Mouse (Mus musculus) neural tube, embryonic 11.5 days (tissue): Measurements from ENCODE around the gene Ptprm. TPM values are rescaled to one million over a fixed set of nuclear protein-coding genes. Genes with fewer than 3 reads are reported as not detected.

Source experiments
- ATAC-seq: fragments of 200-750 bp; cut with Nextera tagmentation; 2 replicates; pipeline ENCODE4 v1.8.0; 2017; ENCODE audit warnings: moderate number of reproducible peaks, mild to moderate bottlenecking, moderate TSS enrichment, moderate library complexity; ENCODE audit not compliant: insufficient read depth, low FRiP score, low TSS enrichment
- DNase-seq: peaks from one replicate; pipeline ENCODE4 v3.0.0-alpha.2; 2015; ENCODE audit warnings: low spot score
- H3K27ac ChIP-seq: fragments of 300-500 bp; sonication (generic); 2 replicates; pipeline ENCODE4 v1.5.1; 2014; ENCODE audit warnings: low read depth, mild to moderate bottlenecking, low read length
- H3K27me3 ChIP-seq: fragments of 300-500 bp; sonication (generic); 2 replicates; pipeline ENCODE4 v1.6.1; 2014; ENCODE audit warnings: mild to moderate bottlenecking, low read length, mixed read lengths; ENCODE audit not compliant: control insufficient read depth, insufficient read depth
- H3K36me3 ChIP-seq: fragments of 300-500 bp; sonication (generic); 2 replicates; pipeline ENCODE4 v1.6.1; 2014; ENCODE audit warnings: mild to moderate bottlenecking, low read length, moderate library complexity, mixed read lengths; ENCODE audit not compliant: control insufficient read depth, insufficient read depth
- H3K4me1 ChIP-seq: fragments of 300-500 bp; sonication (generic); 2 replicates; pipeline ENCODE4 v1.6.1; 2014; ENCODE audit warnings: low read length, mixed read lengths; ENCODE audit not compliant: control insufficient read depth, insufficient read depth
- H3K4me2 ChIP-seq: fragments of 300-500 bp; sonication (generic); 2 replicates; pipeline ENCODE4 v1.6.1; 2014; ENCODE audit warnings: low read depth, mild to moderate bottlenecking, moderate library complexity
- H3K4me3 ChIP-seq: fragments of 300-500 bp; sonication (generic); 2 replicates; pipeline ENCODE4 v1.5.1; 2014; ENCODE audit warnings: low read depth, low read length
- H3K9ac ChIP-seq: fragments of 300-500 bp; sonication (generic); 2 replicates; pipeline ENCODE4 v1.6.1; 2014; ENCODE audit warnings: mild to moderate bottlenecking, low read length
- H3K9me3 ChIP-seq: fragments of 300-500 bp; sonication (generic); 2 replicates; pipeline ENCODE4 v1.6.1; 2016; ENCODE audit warnings: low read length; ENCODE audit not compliant: control insufficient read depth
- WGBS: fragments of 180-500 bp; shearing (Covaris S2); extraction: QIAGEN DNeasy Blood & Tissue Kit; methylation state at CpG from one replicate; pipeline ENCODE4 v1.1.7; 2014; 5-methylcytosine and 5-hydroxymethylcytosine counted together
- polyA plus RNA-seq: library from polyadenylated mRNA; unstranded; fragments of >200 nt; fragmentation: Nextera tagmentation; extraction: Ambion mirVana; gene quantifications from 2 replicates; pipeline ENCODE4 v1.2.1, GENCODE M21; 2014

The Ptprm gene
- polyA plus RNA-seq, 1 experiment from 2014 or later: 12.7 TPM

DNA sequence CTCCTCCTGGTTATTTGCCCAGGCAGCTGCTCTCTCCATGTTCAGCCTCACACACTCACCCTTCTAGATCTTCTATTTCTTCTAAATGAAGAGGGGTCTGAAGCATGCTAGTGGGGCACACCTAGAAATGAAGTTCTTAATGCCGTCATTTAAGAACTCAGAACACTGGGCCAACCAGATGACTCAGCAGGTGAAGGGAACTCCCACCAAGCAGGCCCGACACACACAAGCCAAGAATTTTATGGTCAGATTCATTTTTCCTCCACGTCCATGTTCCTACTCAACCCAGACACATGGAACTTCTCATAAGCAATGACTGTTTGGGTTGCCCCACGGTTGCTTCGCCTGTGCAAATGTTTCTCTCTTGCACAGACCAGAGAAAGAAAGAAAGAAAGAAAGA, 230.5 kb downstream of the Ptprm start:
- H3K4me1 ChIP-seq: peaks cover 3% of the 10 kb centered on the region; the same call in 1 of the 2 replicates
- no peak overlapping the region for H3K9ac ChIP-seq
- 76% methylated on average over 5 of the region's 5 CpGs for WGBS
- H3K4me2 ChIP-seq: no peak overlapping the region
- no peaks in the 10 kb centered on the region for H3K36me3 ChIP-seq
- no peak overlapping the region for H3K27ac ChIP-seq
- no peaks in the 10 kb centered on the region for H3K9me3 ChIP-seq
- no peak for DNase-seq
- H3K27me3 ChIP-seq: no peaks in the 10 kb centered on the region
- no peak overlapping the region for H3K4me3 ChIP-seq
- no peak for ATAC-seq

DNA sequence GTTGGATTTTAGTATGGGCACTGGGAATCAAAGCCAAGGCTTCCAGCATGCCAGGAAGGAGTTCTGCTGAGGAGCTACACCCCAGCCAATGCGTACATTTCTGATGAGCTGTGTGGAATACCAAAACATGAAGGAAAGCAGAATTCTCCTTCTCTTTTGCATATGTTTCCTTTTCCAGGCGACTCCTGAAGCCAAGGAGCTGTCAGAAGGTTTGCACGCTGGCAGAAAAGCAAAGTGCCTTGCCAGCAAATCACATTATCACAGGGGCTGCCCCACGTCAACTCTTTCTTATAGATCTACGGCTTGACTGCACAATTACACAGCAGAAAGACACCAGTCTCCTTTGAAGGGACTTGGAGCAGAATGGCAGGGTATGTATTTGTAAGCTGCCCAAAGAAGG, 233.4 kb downstream of the Ptprm start:
- no peaks in the 10 kb centered on the region for H3K27me3 ChIP-seq
- H3K4me1 ChIP-seq: peaks cover 5% of the 10 kb centered on the region; the same call in 1 of the 2 replicates
- WGBS: 89% methylated on average over 5 of the region's 5 CpGs
- H3K9ac ChIP-seq: no peak overlapping the region
- H3K4me2 ChIP-seq: no peak overlapping the region
- DNase-seq (no peak), ATAC-seq (no peak)
- H3K9me3 ChIP-seq: no peaks in the 10 kb centered on the region
- H3K27ac ChIP-seq: no peak overlapping the region
- no peaks in the 10 kb centered on the region for H3K36me3 ChIP-seq
- H3K4me3 ChIP-seq: no peak overlapping the region

DNA sequence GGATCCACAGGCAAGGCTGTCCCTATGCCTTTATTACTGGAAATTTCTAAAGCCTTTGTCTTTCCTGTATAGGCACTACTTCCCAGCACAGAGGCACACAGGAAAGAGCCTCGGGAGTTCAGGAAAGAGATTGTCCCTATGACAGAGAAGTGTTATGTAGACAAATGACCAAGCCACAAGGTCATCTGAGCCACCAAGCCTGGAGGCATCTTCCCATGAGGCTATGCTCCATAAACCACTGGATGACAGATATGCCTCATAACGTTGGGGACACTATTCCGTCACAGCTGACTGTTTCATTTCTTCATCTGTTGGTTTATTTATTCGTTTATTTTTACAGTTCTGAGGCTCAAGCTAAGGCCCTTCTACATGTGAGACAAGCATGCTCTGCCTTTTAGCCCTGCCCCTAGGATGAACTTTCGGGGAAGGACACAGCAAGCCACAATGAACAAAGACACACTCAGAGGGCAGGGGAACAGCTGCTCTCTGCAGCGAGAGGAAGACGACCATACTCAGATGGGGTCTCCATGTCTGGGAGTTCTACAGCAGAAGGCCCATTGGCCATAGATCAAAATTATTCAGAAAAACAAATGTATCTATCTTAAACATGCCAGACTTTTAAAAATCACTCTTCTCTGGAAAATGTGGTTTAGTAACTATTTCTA, 235.4 kb downstream of the Ptprm start:
- Histone ChIP-seq H3K27me3 (no peaks in the 10 kb centered on the region), H3K4me3 (no peak overlapping the region), H3K4me1 (peaks cover 5% of the 10 kb centered on the region; the same call in 1 of the 2 replicates), H3K4me2 (no peak overlapping the region), H3K36me3 (no peaks in the 10 kb centered on the region), H3K9me3 (no peaks in the 10 kb centered on the region), H3K9ac (no peak overlapping the region), H3K27ac (peak overlapping the region; percentile 34; the same call in 1 of the 2 replicates)
- peak; percentile 34 for DNase-seq
- no peak; the same call in 1 of the 2 replicates for ATAC-seq
- 49% methylated on average over 7 of the region's 7 CpGs for WGBS

DNA sequence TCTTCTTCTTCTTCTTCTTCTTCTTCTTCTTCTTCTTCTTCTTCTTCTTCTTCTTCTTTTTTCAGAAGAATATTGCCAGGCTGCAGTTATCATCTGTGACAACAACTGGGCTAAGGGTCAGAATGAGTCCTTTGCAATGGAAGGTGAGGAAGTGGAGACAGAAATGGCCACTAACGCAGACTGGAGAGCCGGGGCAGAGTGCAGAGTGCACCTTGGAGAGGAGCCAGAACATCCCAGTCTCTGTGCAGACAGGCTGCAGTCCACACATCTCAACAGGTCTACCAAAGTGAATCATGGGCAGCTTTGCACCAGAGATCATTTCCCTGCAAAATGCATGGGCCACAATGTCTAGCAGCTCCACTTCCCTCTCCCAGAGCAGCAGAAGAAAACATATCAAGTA, 239.4 kb downstream of the Ptprm start:
- no peak overlapping the region for H3K27ac ChIP-seq
- no peak for ATAC-seq
- WGBS: 90% methylated on average over 2 of the region's 2 CpGs
- no peaks in the 10 kb centered on the region for H3K27me3 ChIP-seq
- H3K4me2 ChIP-seq: no peak overlapping the region
- H3K9me3 ChIP-seq: no peaks in the 10 kb centered on the region
- no peaks in the 10 kb centered on the region for H3K36me3 ChIP-seq
- peaks cover 5% of the 10 kb centered on the region; the same call in 1 of the 2 replicates for H3K4me1 ChIP-seq
- no peak overlapping the region for H3K4me3 ChIP-seq
- H3K9ac ChIP-seq: no peak overlapping the region
- no peak for DNase-seq

DNA sequence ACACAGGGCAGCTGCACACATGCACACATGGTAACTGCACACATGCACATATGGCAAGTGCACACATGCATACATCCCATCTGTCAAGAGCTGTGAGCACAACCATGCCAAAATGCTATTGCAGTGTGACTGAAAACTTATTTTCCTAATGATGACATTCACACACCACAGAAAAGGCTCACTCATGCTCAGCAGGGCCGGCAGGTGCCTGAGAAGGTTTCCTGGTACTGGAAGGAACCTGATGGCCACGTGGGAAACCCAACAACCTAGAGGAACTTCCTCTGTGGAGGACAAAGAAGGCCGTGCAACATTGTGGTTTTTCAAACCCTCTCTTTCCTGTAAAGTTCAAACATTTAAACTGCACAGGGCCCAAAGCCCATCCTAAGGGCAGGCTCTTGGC, 241.6 kb downstream of the Ptprm start:
- H3K36me3 ChIP-seq: no peaks in the 10 kb centered on the region
- 93% methylated on average over 3 of the region's 3 CpGs for WGBS
- H3K27ac ChIP-seq: no peak overlapping the region

DNA sequence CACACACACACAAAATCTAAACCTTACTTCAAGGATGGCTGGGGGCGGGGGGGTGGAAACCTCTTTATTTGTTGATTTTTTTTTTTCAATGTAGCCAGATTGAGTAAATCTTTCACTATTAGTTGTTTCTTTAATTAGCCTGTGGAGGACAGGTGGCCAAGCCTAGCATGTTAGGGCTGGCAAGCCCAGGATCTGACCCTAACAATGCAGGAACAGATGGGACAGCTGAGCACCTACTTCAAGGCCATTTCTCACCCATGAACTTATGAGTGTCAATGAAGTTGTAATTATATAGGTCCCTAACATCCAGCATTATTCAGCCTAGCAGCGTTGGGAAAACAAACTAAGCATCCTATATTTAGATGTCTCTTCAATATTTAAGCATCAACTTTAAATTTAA, 248.1 kb downstream of the Ptprm start:
- no peaks in the 10 kb centered on the region for H3K4me1 ChIP-seq
- ATAC-seq: no peak
- H3K9me3 ChIP-seq: no peaks in the 10 kb centered on the region
- H3K27me3 ChIP-seq: no peaks in the 10 kb centered on the region
- no peak overlapping the region for H3K4me3 ChIP-seq
- WGBS: 86% methylated on average over 2 of the region's 2 CpGs
- H3K4me2 ChIP-seq: no peak overlapping the region
- H3K9ac ChIP-seq: no peak overlapping the region
- no peak overlapping the region for H3K27ac ChIP-seq
- DNase-seq: no peak
- H3K36me3 ChIP-seq: no peaks in the 10 kb centered on the region

More for the DNA sequence above, 241.6 kb downstream of the Ptprm start:
- no peaks in the 10 kb centered on the region for H3K4me1 ChIP-seq
- H3K9ac ChIP-seq: no peak overlapping the region
- no peaks in the 10 kb centered on the region for H3K27me3 ChIP-seq
- ATAC-seq: no peak
- H3K4me2 ChIP-seq: no peak overlapping the region
- H3K9me3 ChIP-seq: no peaks in the 10 kb centered on the region
- no peak for DNase-seq
- no peak overlapping the region for H3K4me3 ChIP-seq

DNA sequence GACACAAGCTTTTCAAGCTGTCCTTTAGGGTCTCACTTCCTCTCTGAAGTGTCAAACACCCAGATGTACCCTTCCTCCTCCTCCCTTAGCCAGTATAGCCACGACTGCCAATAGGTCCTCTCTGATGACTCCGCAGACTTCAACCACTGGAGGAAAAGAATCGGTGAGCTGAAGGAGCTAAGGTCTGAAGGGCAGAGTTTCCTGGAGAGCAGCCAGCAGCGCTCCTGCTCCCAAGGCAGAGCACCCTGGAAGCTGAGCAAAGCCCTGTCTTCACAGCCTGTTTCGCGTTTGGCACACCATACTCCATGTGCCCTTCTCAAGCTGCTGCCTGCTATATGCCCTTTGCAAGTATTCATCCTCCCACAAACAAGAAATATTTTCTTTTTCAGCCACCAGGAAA, 252.2 kb downstream of the Ptprm start:
- WGBS: 88% methylated on average over 6 of the region's 6 CpGs
- no peaks in the 10 kb centered on the region for H3K27me3 ChIP-seq
- H3K4me1 ChIP-seq: no peaks in the 10 kb centered on the region
- no peak overlapping the region for H3K4me2 ChIP-seq
- no peaks in the 10 kb centered on the region for H3K36me3 ChIP-seq
- ATAC-seq: no peak
- H3K4me3 ChIP-seq: no peak overlapping the region
- H3K9me3 ChIP-seq: no peaks in the 10 kb centered on the region
- no peak overlapping the region for H3K9ac ChIP-seq
- H3K27ac ChIP-seq: no peak overlapping the region
- DNase-seq: no peak

DNA sequence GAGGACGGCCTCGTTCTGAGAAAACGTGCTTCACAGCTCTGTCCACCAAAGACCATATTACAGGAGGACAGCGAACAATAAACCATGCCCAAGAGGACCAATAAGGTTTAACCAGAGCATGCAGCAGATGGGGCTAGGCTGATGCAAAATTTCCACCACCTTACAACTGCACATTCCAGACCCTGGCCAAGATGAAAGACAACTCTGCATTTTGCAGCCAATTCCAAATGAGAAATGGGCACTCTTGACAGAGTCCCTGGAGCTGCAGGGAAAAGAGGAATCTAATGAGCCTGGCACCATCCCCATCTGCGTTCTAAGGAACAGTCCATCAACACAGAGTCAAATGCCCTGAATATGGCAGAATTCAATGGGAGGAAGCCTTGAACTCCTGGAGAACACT, 263.3 kb downstream of the Ptprm start:
- no peak for DNase-seq
- no peaks in the 10 kb centered on the region for H3K9me3 ChIP-seq
- ATAC-seq: no peak
- H3K36me3 ChIP-seq: no peaks in the 10 kb centered on the region
- H3K9ac ChIP-seq: no peak overlapping the region
- no peaks in the 10 kb centered on the region for H3K4me1 ChIP-seq
- no peak overlapping the region for H3K27ac ChIP-seq
- H3K4me2 ChIP-seq: no peak overlapping the region
- WGBS: 68% methylated on average over 5 of the region's 5 CpGs
- no peaks in the 10 kb centered on the region for H3K27me3 ChIP-seq
- no peak overlapping the region for H3K4me3 ChIP-seq

DNA sequence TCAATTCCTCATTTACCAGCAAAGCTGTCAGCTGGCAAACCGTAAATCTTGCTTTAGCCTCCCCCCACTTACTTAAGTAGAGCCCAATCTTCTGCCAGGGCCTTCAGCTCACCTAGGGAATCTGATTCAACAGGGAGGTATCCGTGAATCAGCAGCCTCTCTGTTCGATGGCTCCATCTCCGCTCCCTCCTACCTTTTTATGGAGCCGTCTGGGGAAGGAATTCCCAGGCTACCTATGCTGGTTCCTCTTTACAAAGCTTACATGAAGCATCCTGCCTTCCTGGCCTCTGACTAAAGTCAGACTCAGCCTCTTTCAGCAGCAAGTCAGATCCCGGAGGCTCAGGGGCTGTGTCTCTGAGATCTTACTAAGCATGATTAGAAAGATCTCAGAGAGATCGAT, 264.1 kb downstream of the Ptprm start:
- no peaks in the 10 kb centered on the region for H3K4me1 ChIP-seq
- H3K9ac ChIP-seq: no peak overlapping the region
- no peak for ATAC-seq
- H3K36me3 ChIP-seq: no peaks in the 10 kb centered on the region
- 79% methylated on average over 7 of the region's 7 CpGs for WGBS
- no peak for DNase-seq
- no peak overlapping the region for H3K4me3 ChIP-seq
- H3K27ac ChIP-seq: no peak overlapping the region
- H3K9me3 ChIP-seq: no peaks in the 10 kb centered on the region
- H3K27me3 ChIP-seq: no peaks in the 10 kb centered on the region
- H3K4me2 ChIP-seq: no peak overlapping the region
